Mouse (Mus musculus) megakaryocyte, embryonic 14.5 days (primary cell): ENCODE measurements around the gene Itgam.

ENCODE experiments used
- FLI1 ChIP-seq: IDR thresholded peaks from 2 replicates; pipeline ENCODE4 v1.6.1; 2012; ENCODE audit warnings: low read length, inconsistent platforms, mixed read lengths
- GATA1 ChIP-seq: IDR thresholded peaks from 3 replicates; pipeline ENCODE4 v1.6.1; 2012; ENCODE audit warnings: mixed read lengths, low read length, inconsistent platforms, borderline replicate concordance

- TF ChIP-seq GATA1: no peak
- no peak for TF ChIP-seq FLI1
Measured at GRCm38 (mm10) chr7:128053061-128053460, 9.4 kb upstream of the Itgam start.
